Comparison of ENCODE assay signal across 12 mouse cellular contexts in genomic region chr7:128346522-128346921, GRCm38 (mm10).
"Had no signal": no experiment of that assay in that cellular context is flagged by ENCODE, and none has a peak within 500 bp of the region (broad histone marks: within the 10 kb centered on the region; RNA-seq: fewer than 3 reads in every experiment).

No protein-coding gene starts in this region.

- H3K4me2 ChIP-seq: limb, embryonic 15.5 days; liver, embryonic 15.5 days; lung, embryonic 14.5 days; neural tube, embryonic 12.5 days had no signal

- H3K27ac ChIP-seq: kidney, postnatal 0 days; limb, embryonic 15.5 days; liver, embryonic 15.5 days; midbrain, embryonic 10.5 days; neural tube, embryonic 12.5 days had no signal

- H3K9ac ChIP-seq: limb, embryonic 15.5 days; liver, embryonic 15.5 days; lung, embryonic 14.5 days; neural tube, embryonic 12.5 days had no signal

- H3K27me3 ChIP-seq: limb, embryonic 15.5 days; neural tube, embryonic 12.5 days had no signal

- H3K4me1 ChIP-seq: limb, embryonic 15.5 days; liver, embryonic 15.5 days had no signal

- H3K4me3 ChIP-seq: limb, embryonic 15.5 days; liver, embryonic 15.5 days; midbrain, embryonic 10.5 days; neural tube, embryonic 12.5 days had no signal

- H3K9me3 ChIP-seq: limb, embryonic 15.5 days; liver, embryonic 15.5 days; neural tube, embryonic 12.5 days had no signal

- DNase-seq: kidney, postnatal 36 days; layer of hippocampus, adult 9-11 months; layer of hippocampus, postnatal 36 days; lung, embryonic 14.5 days; lung, postnatal 10 days; midbrain, embryonic 14.5 days; thymus, postnatal 36 days had no signal

- H3K36me3 ChIP-seq: limb, embryonic 15.5 days; liver, embryonic 15.5 days; midbrain, embryonic 10.5 days; neural tube, embryonic 12.5 days had no signal
